Mouse (Mus musculus): ENCODE data around the gene Stoml2.
A peak's percentile ranks its signal among the peaks of the same experiment; 100 is the strongest.

The Stoml2 gene

DNA sequence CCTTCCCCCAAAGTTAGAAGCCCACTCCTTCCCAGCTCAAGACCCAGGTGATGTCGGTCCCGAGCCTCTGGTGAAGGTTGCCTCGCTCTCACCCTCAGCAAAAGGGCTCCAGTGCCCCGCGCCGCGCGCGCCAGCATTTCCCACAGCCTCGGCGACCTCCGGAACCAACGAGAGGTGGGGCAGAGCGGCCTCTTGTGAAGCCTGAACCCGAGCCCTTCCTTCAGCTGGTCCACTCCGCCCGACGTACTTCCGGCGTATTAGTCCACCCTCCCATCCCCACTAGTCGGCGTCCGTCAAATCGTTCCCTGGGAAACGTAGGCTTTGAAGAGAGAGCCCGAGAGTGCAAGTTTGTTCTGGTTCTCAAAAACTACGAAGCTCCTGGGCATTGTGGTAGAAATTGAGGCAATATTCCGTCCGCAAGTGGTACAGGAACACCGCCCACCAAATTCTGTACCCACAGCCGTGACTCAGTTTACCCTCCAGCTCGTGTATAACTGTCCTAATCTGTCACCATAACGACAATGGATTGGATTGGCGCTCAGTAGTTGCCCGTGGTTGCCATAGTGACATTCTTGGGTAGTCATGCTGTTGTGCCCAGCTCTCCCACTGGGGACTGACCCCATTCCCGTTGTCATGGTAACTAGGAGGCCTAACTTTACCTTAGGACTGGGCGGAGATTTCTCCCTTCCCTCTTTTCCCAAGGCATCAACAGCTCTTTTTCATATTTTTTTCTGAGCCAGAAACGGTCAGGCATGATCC is at the start of gene Stoml2:
Gene Stoml2, minus strand, starts transcription at position 474 of the 759 bp plus-strand sequence.
- DNase-seq: peak; percentile 94

DNA sequence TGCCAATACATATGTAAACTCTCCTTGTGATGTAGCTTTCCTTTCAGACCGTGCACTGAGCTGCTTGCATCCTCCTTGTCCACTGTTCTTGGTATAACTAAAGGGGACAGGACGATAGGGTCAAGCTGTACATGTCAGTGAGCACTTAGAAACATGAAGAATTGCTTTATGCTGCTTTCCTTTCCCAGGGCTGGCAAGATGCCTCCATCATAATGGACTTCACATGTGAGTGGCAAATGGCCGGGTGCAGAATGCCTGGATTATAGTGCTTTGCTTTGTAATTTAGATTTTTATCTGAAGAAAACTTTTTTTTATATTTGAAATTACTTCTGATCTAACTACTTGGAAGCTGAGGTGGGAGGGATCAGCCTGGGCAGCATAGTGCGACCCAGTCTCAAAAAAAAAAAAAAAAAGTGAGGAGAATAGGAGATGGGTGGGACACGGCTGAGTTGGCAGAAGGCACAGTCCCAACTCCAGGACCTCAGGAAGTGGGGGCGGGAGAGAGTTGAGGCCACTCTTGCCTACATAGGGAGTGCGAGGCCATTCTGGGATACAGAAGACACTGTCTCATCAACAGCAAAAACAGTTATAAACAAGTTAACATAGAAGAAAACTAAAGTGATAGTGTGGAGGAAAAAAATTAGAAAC is 46.7 kb upstream of the Stoml2 start:
- DNase-seq: no peak

DNA sequence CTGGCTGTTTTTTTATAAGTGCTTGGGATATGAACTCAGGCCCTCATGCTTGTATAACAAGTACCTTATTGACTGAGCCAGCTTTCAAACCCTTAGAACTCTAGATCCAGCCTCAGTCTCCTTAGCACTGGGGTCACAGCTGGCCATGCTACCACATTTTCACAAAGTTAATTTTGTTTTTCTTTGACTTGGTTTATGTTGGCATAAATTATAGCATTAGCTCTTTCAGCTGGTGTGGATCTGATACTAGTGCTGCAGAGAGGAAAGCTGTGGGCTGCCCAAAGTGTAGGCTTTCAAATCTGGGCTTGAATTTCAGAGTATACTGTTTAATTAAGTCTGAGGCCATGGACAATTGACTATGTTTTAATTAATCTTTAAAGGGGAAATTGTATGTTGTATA is 43.4 kb upstream of the Stoml2 start:
- no peak for DNase-seq

DNA sequence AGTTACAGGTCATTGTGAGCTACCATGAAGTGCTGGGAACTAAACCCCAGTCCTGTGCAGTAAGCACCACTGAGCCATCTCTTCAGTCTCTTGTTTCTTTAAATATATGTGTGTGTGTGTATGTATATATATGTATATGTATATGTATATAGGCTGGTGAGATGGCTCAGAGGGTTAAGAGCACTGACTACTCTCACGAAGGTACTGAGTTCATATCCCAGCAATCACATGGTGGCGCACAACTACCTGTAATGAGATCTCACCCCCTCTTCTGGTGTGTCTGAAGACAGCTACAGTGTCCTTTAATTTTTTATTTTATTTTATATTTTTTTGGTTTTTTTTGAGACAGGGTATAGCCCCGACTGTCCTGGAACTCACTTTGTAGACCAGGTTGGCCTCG is 34.0 kb upstream of the Stoml2 start:
- DNase-seq: no peak

DNA sequence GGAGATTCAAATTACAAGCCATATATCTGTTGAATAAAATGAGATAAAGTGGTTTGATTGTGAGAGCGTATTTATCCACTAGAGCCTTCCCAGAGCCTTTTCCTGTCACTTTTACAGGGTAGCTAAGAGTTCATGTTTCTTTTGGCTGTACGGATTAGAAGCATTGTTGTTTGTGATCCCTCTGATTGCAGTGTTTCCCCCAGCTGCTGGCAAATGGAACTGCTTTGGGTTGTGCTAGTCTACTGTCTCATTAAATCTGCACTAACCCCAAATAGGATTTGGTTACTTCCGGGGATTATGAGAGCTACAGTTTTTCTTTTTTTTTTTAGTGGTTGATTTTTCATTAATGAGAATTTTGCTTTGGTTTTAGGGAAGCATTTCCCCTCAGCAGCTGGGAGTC is 28.8 kb upstream of the Stoml2 start:
- no peak for DNase-seq

DNA sequence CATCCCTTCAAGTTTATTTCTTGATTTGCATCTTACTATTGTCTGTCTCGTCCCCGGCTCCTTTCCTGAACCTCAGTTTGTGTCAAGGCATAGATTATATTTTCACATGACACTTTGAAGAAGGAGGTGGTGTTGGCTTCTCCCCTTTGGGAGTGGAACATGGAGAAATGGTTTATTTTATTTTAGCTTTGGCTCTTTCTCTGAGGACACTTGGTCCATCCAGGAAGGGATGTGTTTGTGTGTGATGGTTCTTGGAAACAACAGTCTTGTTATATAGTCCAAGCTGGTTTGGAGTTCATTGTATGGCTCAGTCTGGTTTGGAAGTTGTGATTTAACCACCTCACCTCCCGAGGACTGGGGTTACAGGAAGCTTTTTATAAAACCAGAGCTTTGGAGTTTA is 28.2 kb upstream of the Stoml2 start:
- DNase-seq: no peak

DNA sequence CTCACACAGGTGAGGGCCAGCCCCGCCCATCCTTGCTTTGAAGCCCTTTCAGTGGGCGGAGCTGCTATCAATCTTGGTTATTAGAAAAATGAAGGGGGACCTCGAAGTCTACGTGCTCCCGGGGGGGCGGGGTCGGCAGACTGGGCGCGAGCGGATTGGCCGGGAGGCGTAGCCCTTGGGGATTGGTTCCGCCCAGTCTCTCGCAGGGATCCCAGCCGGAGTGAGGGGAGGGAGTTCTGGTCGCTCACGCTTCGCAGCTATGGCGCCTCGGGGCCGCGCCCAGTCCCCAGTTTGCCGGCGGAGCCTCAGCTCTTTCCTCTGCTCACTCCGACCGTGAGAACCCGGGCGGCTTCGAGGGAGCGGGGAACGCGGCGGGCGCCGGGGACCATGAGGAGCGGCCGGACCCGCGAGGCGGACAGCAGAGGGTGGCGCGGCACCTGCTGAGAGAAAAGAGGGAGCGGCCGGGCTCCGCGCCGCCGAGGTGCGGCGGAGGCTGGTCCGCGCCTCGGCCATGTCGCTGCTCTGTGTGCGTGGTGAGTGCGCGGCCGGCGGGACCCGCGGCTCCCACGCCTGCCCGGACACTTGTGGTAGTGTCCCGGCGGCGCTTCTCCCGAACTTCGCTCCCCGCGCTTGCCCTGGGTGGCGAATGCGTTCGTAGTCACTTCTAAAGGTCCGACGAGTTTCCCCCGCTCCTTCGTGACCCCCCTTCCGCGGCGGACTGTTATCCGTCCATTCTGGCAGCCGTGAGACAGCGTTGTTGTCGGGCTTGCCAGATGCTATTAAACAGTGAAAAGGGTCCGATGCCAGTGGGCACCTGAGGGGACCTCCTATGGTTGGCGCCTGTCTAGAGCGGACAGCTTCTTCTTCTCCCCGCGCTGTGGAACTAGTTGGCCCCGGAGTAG is 27.5 kb upstream of the Stoml2 start, which contains the start of gene Unc13b:
Gene Unc13b, plus strand, starts transcription at position 201 of the 902 bp plus-strand sequence.
- peak; percentile 88 to 94 for DNase-seq

DNA sequence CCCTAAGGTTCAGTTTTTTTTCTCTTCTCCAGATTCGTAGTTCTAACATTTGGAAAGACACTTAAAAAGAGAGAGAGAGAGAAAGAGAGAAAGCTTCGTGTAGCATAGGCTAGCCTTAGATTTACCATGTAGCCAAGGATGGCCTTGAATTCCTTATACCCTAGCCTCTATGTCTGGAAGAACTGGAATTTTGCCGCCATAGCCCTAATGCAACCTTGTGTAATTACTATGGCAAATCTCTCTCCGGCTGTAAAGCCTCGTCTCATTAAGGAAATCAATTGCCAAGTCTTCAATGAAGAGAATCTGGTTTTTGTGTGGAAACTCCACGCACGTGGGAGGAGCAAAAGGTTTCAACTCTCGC is 26.9 kb upstream of the Stoml2 start:
- DNase-seq: no peak

DNA sequence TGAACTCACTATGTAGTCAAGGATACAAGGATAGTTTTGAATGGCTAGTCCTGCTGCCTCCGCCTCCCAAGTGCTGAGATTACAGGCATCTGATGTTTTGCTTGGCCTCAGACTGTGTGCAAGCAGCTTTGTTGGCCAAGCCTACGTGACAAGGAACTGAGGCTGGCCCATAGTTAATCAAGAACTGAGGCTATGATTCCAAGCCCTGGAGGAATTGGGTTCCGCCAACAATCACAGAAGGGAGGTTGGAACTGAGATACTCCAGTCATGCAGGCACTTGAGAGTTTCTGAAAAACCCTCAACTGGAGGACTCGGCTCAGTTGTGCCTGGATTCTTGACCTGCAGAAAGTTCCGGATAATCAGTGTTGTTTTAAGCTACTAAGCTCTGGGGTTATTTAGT is 26.1 kb upstream of the Stoml2 start:
- DNase-seq: no peak

DNA sequence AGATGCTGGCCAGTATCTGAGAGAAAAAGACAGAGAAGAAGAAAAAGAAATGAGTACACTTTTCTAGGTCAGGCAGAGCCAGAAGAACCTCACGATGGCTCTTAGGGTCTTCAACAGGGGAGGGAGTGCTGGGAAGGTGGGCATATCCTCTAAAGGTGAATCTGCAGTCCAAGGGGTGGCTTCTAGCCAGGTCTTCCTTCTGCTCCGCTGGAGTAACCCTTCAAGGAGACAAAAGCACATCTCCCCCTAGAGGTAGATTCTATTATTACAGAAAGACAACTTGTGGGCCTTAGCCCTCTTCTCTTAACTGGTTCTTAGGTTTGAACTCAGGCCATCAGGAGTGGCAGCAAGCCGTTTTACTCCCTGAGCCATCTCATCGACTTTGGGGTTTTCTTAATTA is 21.1 kb upstream of the Stoml2 start:
- DNase-seq: peak; percentile 66

DNA sequence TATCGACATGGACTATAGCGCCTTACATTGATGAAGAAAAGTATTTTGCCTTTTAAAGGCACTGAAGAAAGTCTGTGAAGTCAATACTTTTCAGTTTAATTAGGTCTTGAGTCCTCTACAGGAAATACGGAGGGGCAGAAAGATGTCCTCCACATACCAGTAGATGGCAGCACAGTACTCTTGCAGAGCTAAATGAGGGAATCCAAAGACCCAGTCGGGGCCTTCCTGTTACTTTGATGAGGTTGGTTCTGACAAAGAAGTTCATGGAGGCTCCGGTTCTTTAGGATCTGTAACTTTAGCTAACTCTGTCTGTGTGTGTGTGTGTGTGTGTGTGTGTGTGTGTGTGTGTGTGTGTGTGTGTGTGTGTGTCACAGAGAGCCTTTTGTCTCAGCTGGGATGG is 15.7 kb upstream of the Stoml2 start:
- DNase-seq: peak; percentile 60 to 73

DNA sequence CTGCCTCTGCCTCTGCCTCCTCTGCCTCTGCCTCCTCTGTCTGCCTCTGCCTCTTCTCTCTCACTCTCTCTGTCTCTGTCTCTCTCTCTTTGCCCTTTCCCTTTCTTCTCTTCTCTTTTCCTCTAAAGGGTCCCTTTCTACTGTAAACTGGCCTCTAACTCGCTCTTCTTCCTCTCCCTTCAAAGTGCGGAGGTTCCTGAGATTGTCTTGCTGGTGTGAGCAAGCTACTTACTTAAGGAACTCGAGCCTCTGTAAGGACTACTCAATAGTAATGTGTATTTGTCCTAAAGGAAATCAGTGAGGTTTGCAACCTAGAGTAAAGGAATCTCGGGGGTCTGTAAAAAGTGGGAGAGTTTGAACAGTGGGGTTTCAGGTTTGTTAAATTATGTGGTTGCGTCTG is 15.1 kb upstream of the Stoml2 start:
- no peak for DNase-seq

DNA sequence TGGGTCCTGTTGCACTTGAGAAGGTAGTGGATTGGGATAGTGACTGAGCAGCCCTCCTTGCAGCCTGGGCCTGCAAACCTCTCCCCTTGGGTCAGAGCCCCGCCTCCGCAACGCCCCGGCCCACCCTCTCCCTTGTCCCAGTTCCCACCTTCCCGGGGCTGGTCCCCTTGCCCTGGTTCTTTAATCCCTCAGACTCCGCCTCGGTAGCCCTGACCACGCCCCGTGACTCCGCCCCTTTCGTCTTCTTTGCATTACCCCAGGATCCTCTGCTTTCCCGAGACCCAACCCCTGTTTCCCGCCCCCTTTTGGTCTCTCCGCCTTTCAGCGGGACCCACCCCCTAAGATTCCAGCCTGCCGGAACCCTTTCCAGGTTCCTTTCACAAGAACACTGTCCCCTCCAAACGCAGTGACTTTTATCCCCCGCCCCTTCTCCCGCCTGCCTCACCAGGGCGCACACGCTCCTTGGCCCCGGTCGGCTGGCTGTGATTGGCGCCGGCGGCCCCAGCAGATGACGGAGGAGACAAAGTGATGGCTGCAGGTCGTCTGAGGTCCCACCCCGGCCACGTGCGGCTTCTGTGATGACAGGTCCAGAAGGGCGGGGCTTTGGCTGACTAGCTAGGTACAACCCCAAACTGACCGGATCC is 14.3 kb upstream of the Stoml2 start, which contains the start of gene Fam214b:
Gene Fam214b, minus strand, starts transcription at position 562 of the 644 bp plus-strand sequence.
- peak; percentile 91 for DNase-seq

DNA sequence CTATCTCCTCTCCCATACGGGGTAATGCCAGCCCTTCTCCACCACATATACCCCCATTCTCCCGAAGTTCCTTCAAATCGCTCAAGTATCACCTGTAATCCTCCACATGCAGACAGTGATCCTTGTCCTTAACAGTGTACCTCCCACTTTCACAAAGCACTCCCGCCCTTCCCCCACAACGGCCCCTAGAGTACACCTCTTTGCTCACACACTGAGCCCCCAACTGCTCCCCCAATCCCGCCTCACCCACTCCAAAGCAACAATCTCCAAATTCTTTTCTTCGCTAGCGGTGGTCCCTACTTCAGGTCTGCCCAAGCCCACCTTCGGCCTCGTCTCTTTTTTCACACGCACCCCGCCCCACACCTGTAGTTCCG is 13.8 kb upstream of the Stoml2 start:
- no peak for DNase-seq

DNA sequence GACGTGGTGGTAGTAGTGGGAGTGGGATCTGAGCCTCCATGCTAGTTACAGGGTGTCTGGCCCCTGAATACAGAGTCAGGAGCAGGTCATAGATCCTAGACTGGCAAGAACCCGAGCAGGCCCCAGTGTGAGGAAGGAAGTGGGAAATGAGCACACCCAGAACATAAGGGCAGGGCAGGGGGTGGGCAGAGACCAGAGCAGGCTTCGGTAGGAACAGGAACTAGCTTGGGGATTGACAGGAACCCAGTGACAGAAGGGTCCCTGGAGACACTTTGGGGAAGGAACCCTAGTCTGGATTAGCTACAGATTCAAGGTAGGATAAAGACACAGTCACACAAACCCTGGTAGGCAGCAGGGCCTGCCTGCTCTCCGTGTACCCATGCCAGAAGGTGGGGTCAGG is 13.2 kb upstream of the Stoml2 start:
- DNase-seq: no peak

DNA sequence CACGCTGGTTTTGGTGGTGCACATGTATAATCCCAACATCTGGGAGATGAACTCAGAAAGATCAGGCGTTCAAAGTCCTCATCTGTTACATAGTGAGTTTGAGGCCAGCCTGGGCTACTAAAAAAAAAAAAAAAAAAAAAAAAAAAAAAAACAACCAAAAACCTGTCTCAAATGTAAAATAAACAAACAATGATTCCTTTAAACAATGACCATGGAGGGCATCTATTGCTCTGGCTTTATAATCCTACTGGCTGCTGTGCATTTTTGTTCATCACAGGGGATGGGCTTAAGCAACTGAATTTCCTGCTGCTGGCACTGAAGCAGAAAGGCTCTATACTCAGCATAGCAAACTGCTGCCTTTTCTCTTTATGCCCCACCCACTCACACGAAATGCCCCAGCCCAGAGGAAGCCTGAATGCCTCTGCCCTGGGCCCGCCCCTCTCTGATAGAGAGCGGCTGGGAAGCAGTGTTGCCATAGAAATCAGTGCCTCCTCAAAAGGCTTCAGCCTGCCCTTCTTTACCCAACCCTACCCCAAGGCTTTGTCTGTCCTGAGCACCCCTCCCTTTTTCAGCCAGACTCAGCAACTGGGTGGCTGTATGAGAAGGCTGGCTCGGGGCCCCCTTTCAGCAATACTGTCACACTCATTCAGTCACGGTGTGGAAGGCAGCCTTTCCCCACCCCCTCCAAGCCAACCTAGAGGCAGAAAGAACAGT is 12.3 kb upstream of the Stoml2 start:
- peak in 1 of 2 experiments; percentile 14 for DNase-seq

DNA sequence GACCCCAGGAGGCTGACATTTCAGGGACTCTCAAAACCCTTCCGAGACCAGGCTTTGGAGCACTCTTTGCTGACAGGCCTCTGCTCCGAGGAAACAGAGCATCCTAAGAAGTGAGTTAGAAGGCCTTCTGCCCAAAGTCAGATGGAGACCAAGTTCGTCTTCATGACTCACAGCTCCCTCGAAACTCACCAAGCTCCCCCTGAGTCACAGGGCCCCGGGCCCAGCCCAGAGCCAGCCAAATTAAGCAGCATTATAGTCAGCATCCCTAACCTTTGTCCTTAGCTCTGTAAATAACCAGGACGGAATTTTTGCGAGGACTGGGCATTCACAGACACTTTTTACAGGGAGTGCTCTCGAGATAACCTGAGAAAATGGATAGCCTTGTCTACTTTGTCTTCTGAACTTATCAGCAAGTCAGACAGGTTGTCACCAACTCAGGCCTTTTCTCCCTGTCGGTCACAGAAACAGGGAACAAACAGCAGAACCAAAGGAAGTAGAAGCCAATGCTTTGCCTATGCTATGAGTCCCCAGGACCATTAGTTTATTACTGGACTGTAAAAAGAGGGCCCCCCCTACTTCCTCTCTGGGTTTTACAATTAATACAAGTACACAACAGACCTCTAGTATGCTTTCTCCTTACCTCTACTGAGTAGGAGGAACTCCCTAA is 9.5 kb upstream of the Stoml2 start:
- DNase-seq: no peak

DNA sequence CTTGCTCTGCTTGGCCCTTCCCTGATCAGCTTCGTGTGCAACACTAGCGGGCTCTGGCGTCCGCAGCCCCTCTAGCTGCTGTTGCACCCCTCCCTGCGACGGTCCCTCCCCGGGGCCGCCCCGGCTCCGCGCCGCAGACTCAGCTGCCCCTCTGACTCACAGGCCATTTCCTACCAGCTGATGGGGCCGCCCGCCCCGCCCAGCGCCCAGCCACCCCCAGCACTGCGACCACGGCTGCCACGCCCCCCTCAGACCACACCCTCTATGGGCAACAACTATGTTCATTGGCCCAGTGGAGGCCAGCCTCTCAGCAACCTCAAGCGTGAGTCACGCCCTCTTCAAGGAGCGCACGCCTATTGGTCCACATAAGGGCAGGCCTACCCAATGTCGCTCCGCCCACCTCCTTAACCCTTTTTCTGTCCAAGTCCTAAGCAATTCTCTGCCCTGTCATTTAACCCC is 8.6 kb upstream of the Stoml2 start:
- DNase-seq: peak; percentile 87 to 93

DNA sequence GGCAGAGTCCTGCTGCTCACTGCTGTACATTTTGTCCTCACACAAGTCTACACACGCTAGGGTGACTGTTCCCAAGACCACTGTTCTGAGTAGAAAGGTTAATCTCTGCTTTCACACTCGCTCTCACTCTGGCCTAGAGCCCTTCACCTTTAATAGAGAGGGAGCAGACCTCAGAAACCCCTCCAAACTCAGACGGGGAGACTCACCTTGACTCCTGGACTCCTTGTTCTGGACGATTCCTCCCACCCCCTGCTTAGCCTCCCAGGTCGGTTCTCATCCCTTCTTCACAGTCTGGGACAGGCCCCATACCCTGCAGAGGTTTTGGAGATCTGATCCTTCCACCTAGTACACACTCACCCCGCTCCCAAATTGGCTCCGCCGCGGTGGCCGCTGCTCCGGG is 8.1 kb upstream of the Stoml2 start:
- no peak for DNase-seq

DNA sequence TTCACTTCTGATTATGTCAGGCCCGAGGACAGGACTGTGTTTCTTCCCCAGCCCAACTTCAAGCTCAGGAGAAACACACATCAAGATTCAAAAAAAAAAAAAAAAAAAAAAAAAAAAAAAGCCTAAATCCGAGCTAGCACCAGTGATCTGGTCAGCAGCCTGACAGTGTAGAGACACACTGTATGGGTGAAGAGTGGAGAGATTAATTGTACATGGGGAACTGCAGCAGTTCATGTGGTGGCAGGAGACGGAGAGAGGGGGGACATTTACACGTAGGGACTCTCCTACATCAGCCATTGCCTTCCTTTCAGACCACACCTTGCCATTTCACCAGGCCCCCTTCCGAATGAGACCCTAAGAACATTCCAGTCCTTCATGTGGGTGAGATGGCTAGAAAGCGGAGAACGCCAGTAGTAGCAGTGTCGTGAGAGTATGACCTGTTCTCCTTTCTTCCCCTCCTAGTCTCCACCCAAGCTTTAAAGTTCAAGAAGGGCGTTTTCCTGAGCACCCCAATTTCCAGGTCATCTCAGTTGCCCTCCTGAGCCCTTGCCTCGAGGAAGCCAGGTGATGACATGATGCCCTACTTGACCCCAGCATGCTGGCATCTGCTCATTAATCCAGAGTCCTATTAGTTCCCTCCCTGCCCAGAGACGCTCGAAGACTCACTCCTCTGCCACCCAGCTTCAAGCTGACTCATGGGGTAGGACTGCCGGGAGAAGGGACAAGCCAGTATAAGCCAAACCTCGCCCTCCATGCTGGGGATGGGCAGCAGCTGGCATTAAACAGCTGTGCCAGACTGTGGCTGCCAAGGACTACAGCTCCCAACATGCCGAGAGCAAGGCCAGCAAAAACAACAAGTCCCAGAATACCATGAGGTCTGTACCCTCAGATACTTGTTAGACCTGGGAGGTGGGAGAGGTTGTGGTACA is 7.3 kb upstream of the Stoml2 start:
- DNase-seq: peak in 1 of 2 experiments; percentile 20

Measured in cerebellum, postnatal 36 days (tissue).